Mouse (Mus musculus): Measurements from ENCODE around the gene Smok3b.
"Not testable (repeated sequence)": the region's sequence is repeated elsewhere in the genome, so short reads cannot be mapped to it uniquely, and the experiment has no call there.

Smok3b gene

GRCm38 (mm10) chr5:138020961-138021479 is at the start of gene Smok3b, which contains the start of gene Smok3a:
Smok3b (plus strand) TSS chr5:138021429.
Smok3a (plus strand) TSS chr5:138021261.
- in situ Hi-C loops (cut with MboI, MseI), result not testable (repeated sequence)

- in situ Hi-C loops (cut with MboI, MseI), result no loop called here
Measured at GRCm38 (mm10) chr5:137973161-137973560, 48.1 kb upstream of the Smok3b start.

- in situ Hi-C loops (cut with MboI, MseI), result no loop called here
Measured at GRCm38 (mm10) chr5:137973738-137974137, 47.5 kb upstream of the Smok3b start.

GRCm38 (mm10) chr5:137974724-137975123 is 46.5 kb upstream of the Smok3b start:
- in situ Hi-C loops (cut with MboI, MseI), result no loop called here

GRCm38 (mm10) chr5:137975434-137975833 is 45.8 kb upstream of the Smok3b start:
- in situ Hi-C loops (cut with MboI, MseI), result no loop called here

GRCm38 (mm10) chr5:137977291-137977690 is 43.9 kb upstream of the Smok3b start:
- in situ Hi-C loops (cut with MboI, MseI), result no loop called here

- in situ Hi-C loops (cut with MboI, MseI), result no loop called here
Measured at GRCm38 (mm10) chr5:137979081-137979480, 42.1 kb upstream of the Smok3b start.

- in situ Hi-C loops (cut with MboI, MseI), result no loop called here
Measured at GRCm38 (mm10) chr5:137981300-137981699, 39.9 kb upstream of the Smok3b start, which contains the start of gene Azgp1. Azgp1 (plus strand) TSS chr5:137981520.

- in situ Hi-C loops (cut with MboI, MseI), result no loop called here
Measured at GRCm38 (mm10) chr5:137986351-137986750, 34.9 kb upstream of the Smok3b start.

- in situ Hi-C loops (cut with MboI, MseI), result no loop called here
Measured at GRCm38 (mm10) chr5:138009437-138009836, 11.8 kb upstream of the Smok3b start.

GRCm38 (mm10) chr5:138012382-138012781 is 8.8 kb upstream of the Smok3b start:
- in situ Hi-C loops (cut with MboI, MseI), result no loop called here

- in situ Hi-C loops (cut with MboI, MseI), result loop anchor here (5.0 kb wide), 1 partner anchor 36 kb away; the partner anchor contains the start of gene Smok3c
Measured at GRCm38 (mm10) chr5:138016530-138016929, 4.7 kb upstream of the Smok3b start.

GRCm38 (mm10) chr5:138016997-138017396 is 4.2 kb upstream of the Smok3b start:
- in situ Hi-C loops (cut with MboI, MseI), result loop anchor here (5.0 kb wide), 1 partner anchor 35 kb away; the partner anchor contains the start of gene Smok3c

- in situ Hi-C loops (cut with MboI, MseI), result loop anchor here (5.0 kb wide), 1 partner anchor 33 kb away; the partner anchor contains the start of gene Smok3c
Measured at GRCm38 (mm10) chr5:138019577-138019976, 1.7 kb upstream of the Smok3b start.

- in situ Hi-C loops (cut with MboI, MseI), result loop anchor here (5.0 kb wide), 1 partner anchor 36 kb away; no protein-coding TSS in a partner anchor
Measured at GRCm38 (mm10) chr5:138052894-138053293, 31.7 kb downstream of the Smok3b start, which contains the start of gene Smok3c. Smok3c (plus strand) TSS chr5:138053194.

GRCm38 (mm10) chr5:138073803-138074202 is 52.6 kb downstream of the Smok3b start:
- in situ Hi-C loops (cut with MboI, MseI), result no loop called here

GRCm38 (mm10) chr5:138075684-138076083 is 54.5 kb downstream of the Smok3b start:
- in situ Hi-C loops (cut with MboI, MseI), result no loop called here

GRCm38 (mm10) chr5:138076148-138076547 is 54.9 kb downstream of the Smok3b start:
- in situ Hi-C loops (cut with MboI, MseI), result no loop called here

GRCm38 (mm10) chr5:138080456-138080855 is 59.2 kb downstream of the Smok3b start:
- in situ Hi-C loops (cut with MboI, MseI), result no loop called here

GRCm38 (mm10) chr5:138081446-138081845 is 60.2 kb downstream of the Smok3b start:
- in situ Hi-C loops (cut with MboI, MseI), result no loop called here

- in situ Hi-C loops (cut with MboI, MseI), result no loop called here
Measured at GRCm38 (mm10) chr5:138083318-138083900, 62.2 kb downstream of the Smok3b start.

- in situ Hi-C loops (cut with MboI, MseI), result no loop called here
Measured at GRCm38 (mm10) chr5:138083936-138084335, 62.7 kb downstream of the Smok3b start.

GRCm38 (mm10) chr5:138084507-138084906 is 63.3 kb downstream of the Smok3b start:
- in situ Hi-C loops (cut with MboI, MseI), result no loop called here
